Mouse (Mus musculus) fat pad, adult 2 months (tissue): Measurements from ENCODE around the gene Plekha5.

ENCODE experiments used
- DNase-seq: peaks from one replicate; pipeline ENCODE4 v3.0.0-alpha.2; 2011; ENCODE audit warnings: low read depth, low spot score; ENCODE audit errors: extremely low read depth

Gene Plekha5

GRCm38 (mm10) chr6:140454388-140454787 lies 30.5 kb downstream of the Plekha5 start:
- DNase-seq, result no peak

- DNase-seq, result no peak
Observed at GRCm38 (mm10) chr6:140455851-140456250, 32.0 kb downstream of the Plekha5 start.

GRCm38 (mm10) chr6:140456393-140457163 lies 32.7 kb downstream of the Plekha5 start:
- no peak for DNase-seq

GRCm38 (mm10) chr6:140460398-140460797 lies 36.5 kb downstream of the Plekha5 start:
- DNase-seq, result no peak

GRCm38 (mm10) chr6:140464818-140465217 lies 41.0 kb downstream of the Plekha5 start:
- no peak for DNase-seq

GRCm38 (mm10) chr6:140465946-140466646 lies 42.2 kb downstream of the Plekha5 start:
- no peak for DNase-seq

GRCm38 (mm10) chr6:140466841-140467240 lies 43.0 kb downstream of the Plekha5 start:
- DNase-seq, result no peak

- no peak for DNase-seq
Observed at GRCm38 (mm10) chr6:140467851-140468250, 44.0 kb downstream of the Plekha5 start.

GRCm38 (mm10) chr6:140469791-140470190 lies 45.9 kb downstream of the Plekha5 start:
- DNase-seq, result no peak

GRCm38 (mm10) chr6:140471751-140472150 lies 47.9 kb downstream of the Plekha5 start:
- no peak for DNase-seq

- no peak for DNase-seq
Observed at GRCm38 (mm10) chr6:140472345-140472744, 48.5 kb downstream of the Plekha5 start.

GRCm38 (mm10) chr6:140475393-140476087 lies 51.7 kb downstream of the Plekha5 start:
- no peak for DNase-seq

GRCm38 (mm10) chr6:140476981-140477380 lies 53.1 kb downstream of the Plekha5 start:
- no peak for DNase-seq

GRCm38 (mm10) chr6:140478031-140478430 lies 54.2 kb downstream of the Plekha5 start:
- DNase-seq, result no peak

GRCm38 (mm10) chr6:140478943-140479342 lies 55.1 kb downstream of the Plekha5 start:
- DNase-seq, result no peak

GRCm38 (mm10) chr6:140480425-140481081 lies 56.7 kb downstream of the Plekha5 start:
- no peak for DNase-seq

- DNase-seq, result no peak
Observed at GRCm38 (mm10) chr6:140481701-140482460, 58.0 kb downstream of the Plekha5 start.

- no peak for DNase-seq
Observed at GRCm38 (mm10) chr6:140484170-140484569, 60.3 kb downstream of the Plekha5 start.

- no peak for DNase-seq
Observed at GRCm38 (mm10) chr6:140485636-140486035, 61.8 kb downstream of the Plekha5 start.

- no peak for DNase-seq
Observed at GRCm38 (mm10) chr6:140486685-140487084, 62.8 kb downstream of the Plekha5 start.
